Mouse (Mus musculus) heart, adult 2 months (tissue): Measurements from ENCODE around the gene Atp6v1g1.

Source experiments
- CTCF ChIP-seq: fragments of 200-600 bp; IDR thresholded peaks from 2 replicates; pipeline ENCODE4 v1.8.1; 2022; ENCODE audit warnings: antibody characterized with exemption, mild to moderate bottlenecking, moderate library complexity
- EP300 ChIP-seq: fragments of 200-500 bp; IDR thresholded peaks from 2 replicates; pipeline ENCODE4 v1.6.1; 2011; ENCODE audit warnings: low read depth, low read length, control low read depth; ENCODE audit not compliant: insufficient read depth

DNA sequence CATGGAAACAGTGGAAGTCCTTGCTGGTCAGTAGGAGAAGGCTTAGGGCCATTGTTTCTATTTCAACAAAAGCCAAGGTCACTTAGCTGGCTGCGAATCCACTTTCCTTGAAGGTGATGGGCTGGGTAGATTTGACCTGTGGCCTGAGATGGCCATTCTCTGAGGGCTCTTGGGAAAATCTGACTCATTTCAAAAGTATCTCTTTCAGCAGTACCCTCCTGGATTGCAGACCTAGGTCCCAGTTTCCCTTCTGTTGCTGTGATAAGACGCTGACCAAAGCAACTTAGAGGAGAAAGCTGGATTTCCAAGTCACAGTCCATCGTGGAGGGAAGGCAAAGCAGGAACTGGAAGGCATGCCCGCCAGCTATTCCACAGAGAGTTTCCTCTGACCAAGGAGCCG, 40.6 kb upstream of the Atp6v1g1 start:
- TF ChIP-seq EP300 (no peak), CTCF (no peak)
